Mouse (Mus musculus): ENCODE measurements around the gene Myl4.

DNA sequence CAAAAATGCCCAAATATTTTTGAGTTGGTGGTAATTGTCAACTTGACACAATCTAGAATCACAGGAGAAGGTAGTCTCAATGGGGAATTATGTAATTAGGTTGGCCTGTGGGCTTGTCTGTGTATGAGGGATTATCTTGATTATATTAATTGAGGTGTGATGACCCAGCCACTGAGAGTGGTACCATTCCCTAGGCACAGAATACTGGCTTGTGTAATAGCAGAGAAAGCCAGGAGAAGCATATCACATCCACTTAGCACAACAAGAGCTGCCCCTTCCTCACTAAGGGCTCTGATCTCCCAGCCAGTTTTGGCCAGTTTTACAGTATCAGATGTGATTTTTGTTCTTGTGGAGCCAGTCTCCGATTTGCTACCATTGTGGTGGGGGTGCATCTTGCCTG lies 39.1 kb downstream of the Myl4 start:
- TF ChIP-seq CTCF (IDR thresholded peaks at IDR 0.05; ENCODE audit: low read depth, low read length): no peak
- TF ChIP-seq POLR2A (IDR thresholded peaks at IDR 0.05; ENCODE audit: extremely low read depth, insufficient read depth, low read length): no peak
